Mouse (Mus musculus) small intestine, adult 2 months (tissue): Measurements from ENCODE around the gene Ptpra.

Source experiments
- CTCF ChIP-seq: fragments of 200-500 bp; IDR thresholded peaks from 2 replicates; pipeline ENCODE4 v1.5.1; 2012; ENCODE audit warnings: low read depth, mild to moderate bottlenecking, control low read depth, inconsistent platforms, low read length, moderate library complexity, mixed read lengths; ENCODE audit not compliant: insufficient replicate concordance, insufficient read length; ENCODE audit errors: extremely low read depth
- POLR2A ChIP-seq: fragments of 200-500 bp; IDR thresholded peaks from 2 replicates; pipeline ENCODE4 v1.6.1; 2012; ENCODE audit warnings: low read depth, mild to moderate bottlenecking, control low read depth, inconsistent platforms, low read length, moderate library complexity

DNA sequence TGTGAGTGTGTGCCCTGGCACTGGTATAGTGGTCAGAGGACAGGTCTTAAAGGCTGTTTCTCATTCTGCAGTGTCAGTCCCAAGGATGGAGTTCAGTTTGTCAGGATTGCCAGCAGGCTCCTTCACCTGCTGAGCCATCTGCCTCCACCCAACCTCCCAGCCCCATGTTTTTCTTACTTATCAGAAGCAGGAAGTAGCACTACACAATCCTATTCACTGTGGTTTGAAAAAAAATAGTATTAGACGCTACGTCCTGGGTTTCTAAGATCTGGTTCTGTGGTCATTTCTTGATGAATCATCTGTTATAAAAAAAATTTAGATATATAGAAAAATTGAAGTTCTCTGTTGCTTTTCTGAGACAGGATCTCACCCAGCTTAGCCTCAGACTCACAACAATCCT is 51.5 kb downstream of the Ptpra start:
- TF ChIP-seq CTCF = no peak
- TF ChIP-seq POLR2A = no peak
